Mouse (Mus musculus): ENCODE measurements at regions not wholly inside any gene's neighbourhood (a gene's known extent, or its start where the extent isn't known, plus 50 kb on each side); places are given as distances from the start of the nearest gene placed in this dataset.

GRCm38 (mm10) chr9:31583983-31584382, 119.7 kb upstream of the Tmem45b start:
- no peak overlapping the region for H3K4me2 ChIP-seq (replicated peaks; ENCODE audit: low read depth, low read length)
- H3K9ac ChIP-seq (replicated peaks; ENCODE audit: low read depth, low read length): no peak overlapping the region
- no peaks in the 10 kb centered on the region for H3K27me3 ChIP-seq (ENCODE audit: control insufficient read depth, insufficient read depth, low read length)
- H3K9me3 ChIP-seq (ENCODE audit: control insufficient read depth, low read depth, low read length): no peaks in the 10 kb centered on the region
- WGBS: 73% methylated on average over 10 of the region's 10 CpGs
- H3K4me1 ChIP-seq (ENCODE audit: control insufficient read depth, insufficient read depth, low read length): no peaks in the 10 kb centered on the region
- no peak overlapping the region for H3K4me3 ChIP-seq (ENCODE audit: low read depth, low read length)
- H3K27ac ChIP-seq (ENCODE audit: low read length): no peak overlapping the region
- no peaks in the 10 kb centered on the region for H3K36me3 ChIP-seq (ENCODE audit: control insufficient read depth, insufficient read depth, low read length)
- no peak for ATAC-seq (ENCODE audit: insufficient number of reproducible peaks, insufficient read depth, low FRiP score, low read depth)

GRCm38 (mm10) chr9:31582947-31583346, 118.7 kb upstream of the Tmem45b start:
- no peak overlapping the region for H3K27ac ChIP-seq (ENCODE audit: low read length)
- no peaks in the 10 kb centered on the region for H3K9me3 ChIP-seq (ENCODE audit: control insufficient read depth, low read depth, low read length)
- H3K27me3 ChIP-seq (ENCODE audit: control insufficient read depth, insufficient read depth, low read length): no peaks in the 10 kb centered on the region
- no peaks in the 10 kb centered on the region for H3K36me3 ChIP-seq (ENCODE audit: control insufficient read depth, insufficient read depth, low read length)
- no peak for ATAC-seq (ENCODE audit: insufficient number of reproducible peaks, insufficient read depth, low FRiP score, low read depth)
- no peak overlapping the region for H3K4me3 ChIP-seq (ENCODE audit: low read depth, low read length)
- no peak overlapping the region for H3K9ac ChIP-seq (replicated peaks; ENCODE audit: low read depth, low read length)
- no peak overlapping the region for H3K4me2 ChIP-seq (replicated peaks; ENCODE audit: low read depth, low read length)
- WGBS: 82% methylated on average over 7 of the region's 7 CpGs
- H3K4me1 ChIP-seq (ENCODE audit: control insufficient read depth, insufficient read depth, low read length): no peaks in the 10 kb centered on the region

- H3K4me2 ChIP-seq (replicated peaks; ENCODE audit: low read depth, low read length): no peak overlapping the region
- H3K9me3 ChIP-seq (ENCODE audit: control insufficient read depth, low read depth, low read length): no peaks in the 10 kb centered on the region
- H3K27me3 ChIP-seq (ENCODE audit: control insufficient read depth, insufficient read depth, low read length): no peaks in the 10 kb centered on the region
- H3K4me1 ChIP-seq (ENCODE audit: control insufficient read depth, insufficient read depth, low read length): no peaks in the 10 kb centered on the region
- 87% methylated on average over 8 of the region's 8 CpGs for WGBS
- no peaks in the 10 kb centered on the region for H3K36me3 ChIP-seq (ENCODE audit: control insufficient read depth, insufficient read depth, low read length)
- ATAC-seq (ENCODE audit: insufficient number of reproducible peaks, insufficient read depth, low FRiP score, low read depth): no peak
- no peak overlapping the region for H3K9ac ChIP-seq (replicated peaks; ENCODE audit: low read depth, low read length)
- H3K4me3 ChIP-seq (ENCODE audit: low read depth, low read length): no peak overlapping the region
- H3K27ac ChIP-seq (ENCODE audit: low read length): no peak overlapping the region
These were observed 114.4 kb upstream of the Tmem45b start for GRCm38 (mm10) chr9:31578506-31579173.

- Histone ChIP-seq H3K4me3 (ENCODE audit: low read depth, low read length) (no peak overlapping the region), H3K27ac (ENCODE audit: low read length) (no peak overlapping the region), H3K9me3 (ENCODE audit: control insufficient read depth, low read depth, low read length) (no peaks in the 10 kb centered on the region), H3K27me3 (ENCODE audit: control insufficient read depth, insufficient read depth, low read length) (no peaks in the 10 kb centered on the region), H3K36me3 (ENCODE audit: control insufficient read depth, insufficient read depth, low read length) (no peaks in the 10 kb centered on the region), H3K4me2 (replicated peaks; ENCODE audit: low read depth, low read length) (no peak overlapping the region), H3K4me1 (ENCODE audit: control insufficient read depth, insufficient read depth, low read length) (no peaks in the 10 kb centered on the region), H3K9ac (replicated peaks; ENCODE audit: low read depth, low read length) (no peak overlapping the region)
- 75% methylated on average over 7 of the region's 7 CpGs for WGBS
- no peak for ATAC-seq (ENCODE audit: insufficient number of reproducible peaks, insufficient read depth, low FRiP score, low read depth)
These were observed 112.8 kb upstream of the Tmem45b start for GRCm38 (mm10) chr9:31577066-31577465.

- H3K9me3 ChIP-seq (ENCODE audit: control insufficient read depth, low read depth, low read length): no peaks in the 10 kb centered on the region
- H3K9ac ChIP-seq (replicated peaks; ENCODE audit: low read depth, low read length): no peak overlapping the region
- H3K4me1 ChIP-seq (ENCODE audit: control insufficient read depth, insufficient read depth, low read length): no peaks in the 10 kb centered on the region
- no peaks in the 10 kb centered on the region for H3K36me3 ChIP-seq (ENCODE audit: control insufficient read depth, insufficient read depth, low read length)
- H3K4me2 ChIP-seq (replicated peaks; ENCODE audit: low read depth, low read length): no peak overlapping the region
- 68% methylated on average over 10 of the region's 10 CpGs for WGBS
- no peak for ATAC-seq (ENCODE audit: insufficient number of reproducible peaks, insufficient read depth, low FRiP score, low read depth)
- no peaks in the 10 kb centered on the region for H3K27me3 ChIP-seq (ENCODE audit: control insufficient read depth, insufficient read depth, low read length)
- no peak overlapping the region for H3K27ac ChIP-seq (ENCODE audit: low read length)
- H3K4me3 ChIP-seq (ENCODE audit: low read depth, low read length): no peak overlapping the region
These were observed 102.8 kb upstream of the Tmem45b start for GRCm38 (mm10) chr9:31567029-31567428.

- no peak for ATAC-seq (ENCODE audit: insufficient number of reproducible peaks, insufficient read depth, low FRiP score, low read depth)
- H3K27ac ChIP-seq (ENCODE audit: low read length): no peak overlapping the region
- no peak overlapping the region for H3K4me2 ChIP-seq (replicated peaks; ENCODE audit: low read depth, low read length)
- H3K4me1 ChIP-seq (ENCODE audit: control insufficient read depth, insufficient read depth, low read length): no peaks in the 10 kb centered on the region
- H3K36me3 ChIP-seq (ENCODE audit: control insufficient read depth, insufficient read depth, low read length): no peaks in the 10 kb centered on the region
- no peaks in the 10 kb centered on the region for H3K27me3 ChIP-seq (ENCODE audit: control insufficient read depth, insufficient read depth, low read length)
- no peaks in the 10 kb centered on the region for H3K9me3 ChIP-seq (ENCODE audit: control insufficient read depth, low read depth, low read length)
- 65% methylated on average over 31 of the region's 31 CpGs for WGBS
- H3K4me3 ChIP-seq (ENCODE audit: low read depth, low read length): no peak overlapping the region
- H3K9ac ChIP-seq (replicated peaks; ENCODE audit: low read depth, low read length): no peak overlapping the region
These were observed 102.2 kb upstream of the Tmem45b start for GRCm38 (mm10) chr9:31566257-31567007.

GRCm38 (mm10) chr9:31564996-31565773, 100.9 kb upstream of the Tmem45b start:
- H3K4me3 ChIP-seq (ENCODE audit: low read depth, low read length): no peak overlapping the region
- no peak for ATAC-seq (ENCODE audit: insufficient number of reproducible peaks, insufficient read depth, low FRiP score, low read depth)
- H3K36me3 ChIP-seq (ENCODE audit: control insufficient read depth, insufficient read depth, low read length): no peaks in the 10 kb centered on the region
- H3K4me2 ChIP-seq (replicated peaks; ENCODE audit: low read depth, low read length): no peak overlapping the region
- no peak overlapping the region for H3K27ac ChIP-seq (ENCODE audit: low read length)
- no peaks in the 10 kb centered on the region for H3K4me1 ChIP-seq (ENCODE audit: control insufficient read depth, insufficient read depth, low read length)
- 75% methylated on average over 12 of the region's 12 CpGs for WGBS
- no peaks in the 10 kb centered on the region for H3K27me3 ChIP-seq (ENCODE audit: control insufficient read depth, insufficient read depth, low read length)
- H3K9me3 ChIP-seq (ENCODE audit: control insufficient read depth, low read depth, low read length): no peaks in the 10 kb centered on the region
- no peak overlapping the region for H3K9ac ChIP-seq (replicated peaks; ENCODE audit: low read depth, low read length)

- Histone ChIP-seq H3K36me3 (ENCODE audit: control insufficient read depth, insufficient read depth, low read length) (no peaks in the 10 kb centered on the region), H3K4me2 (replicated peaks; ENCODE audit: low read depth, low read length) (no peak overlapping the region), H3K9me3 (ENCODE audit: control insufficient read depth, low read depth, low read length) (no peaks in the 10 kb centered on the region), H3K4me1 (ENCODE audit: control insufficient read depth, insufficient read depth, low read length) (no peaks in the 10 kb centered on the region), H3K4me3 (ENCODE audit: low read depth, low read length) (no peak overlapping the region), H3K9ac (replicated peaks; ENCODE audit: low read depth, low read length) (no peak overlapping the region), H3K27ac (ENCODE audit: low read length) (no peak overlapping the region), H3K27me3 (ENCODE audit: control insufficient read depth, insufficient read depth, low read length) (no peaks in the 10 kb centered on the region)
- no peak for ATAC-seq (ENCODE audit: insufficient number of reproducible peaks, insufficient read depth, low FRiP score, low read depth)
- 85% methylated on average over 8 of the region's 8 CpGs for WGBS
These were observed 99.3 kb upstream of the Tmem45b start for GRCm38 (mm10) chr9:31563541-31563940.

Measured in stomach, embryonic 14.5 days (tissue).